Mouse (Mus musculus) heart, postnatal 0 days (tissue): ENCODE measurements at regions not wholly inside any gene's neighbourhood (a gene's known extent, or its start where the extent isn't known, plus 50 kb on each side); places are given as distances from the start of the nearest gene placed in this dataset.

ENCODE experiments used
- ATAC-seq: fragments of 200-750 bp; cut with Nextera tagmentation; 2 replicates; pipeline ENCODE4 v1.8.0; 2017; ENCODE audit warnings: low read depth, moderate number of reproducible peaks, moderate library complexity; ENCODE audit not compliant: insufficient read depth
- DNase-seq: peaks from one replicate; pipeline ENCODE4 v3.0.0-alpha.2; 2016; ENCODE audit warnings: low spot score
- H3K27ac ChIP-seq: fragments of 300-500 bp; sonication (generic); 2 replicates; pipeline ENCODE4 v1.5.1; 2014; ENCODE audit warnings: low read depth, mild to moderate bottlenecking
- H3K27me3 ChIP-seq: fragments of 300-500 bp; sonication (generic); 2 replicates; pipeline ENCODE4 v1.6.1; 2014; ENCODE audit warnings: low read length, mixed read lengths; ENCODE audit not compliant: control insufficient read depth, insufficient read depth
- H3K36me3 ChIP-seq: fragments of 300-500 bp; sonication (generic); replicated peaks from 2 replicates; pipeline ENCODE4 v1.6.1; 2014; ENCODE audit warnings: low read length, mixed read lengths; ENCODE audit not compliant: control insufficient read depth, insufficient read depth
- H3K4me1 ChIP-seq: fragments of 300-500 bp; sonication (generic); 2 replicates; pipeline ENCODE4 v1.6.1; 2014; ENCODE audit warnings: antibody characterized with exemption; ENCODE audit not compliant: control insufficient read depth, insufficient read depth
- H3K4me2 ChIP-seq: fragments of 300-500 bp; sonication (generic); 2 replicates; pipeline ENCODE4 v1.6.1; 2014; ENCODE audit warnings: low read depth, mild to moderate bottlenecking, low read length, moderate library complexity
- H3K4me3 ChIP-seq: fragments of 300-500 bp; sonication (generic); 2 replicates; pipeline ENCODE4 v1.5.1; 2014; ENCODE audit warnings: low read depth, low read length
- H3K9ac ChIP-seq: fragments of 300-500 bp; sonication (generic); replicated peaks from 2 replicates; pipeline ENCODE4 v1.6.1; 2014; ENCODE audit warnings: low read depth, low read length, mixed read lengths
- H3K9me3 ChIP-seq: fragments of 300-500 bp; sonication (generic); replicated peaks from 2 replicates; pipeline ENCODE4 v1.6.1; 2016; ENCODE audit warnings: low read length; ENCODE audit not compliant: control insufficient read depth
- CTCF ChIP-seq: IDR thresholded peaks from 2 replicates; pipeline ENCODE4 v1.5.1; 2016; ENCODE audit warnings: antibody characterized with exemption, control low read depth, low read depth
- EP300 ChIP-seq: IDR thresholded peaks from 2 replicates; pipeline ENCODE4 v1.6.1; 2016; ENCODE audit warnings: antibody characterized with exemption, low read depth
- WGBS: fragments of 180-500 bp; shearing (Covaris S2); extraction: QIAGEN DNeasy Blood & Tissue Kit; methylation state at CpG from one replicate; pipeline ENCODE4 v1.1.7; 2014; 5-methylcytosine and 5-hydroxymethylcytosine counted together

DNA sequence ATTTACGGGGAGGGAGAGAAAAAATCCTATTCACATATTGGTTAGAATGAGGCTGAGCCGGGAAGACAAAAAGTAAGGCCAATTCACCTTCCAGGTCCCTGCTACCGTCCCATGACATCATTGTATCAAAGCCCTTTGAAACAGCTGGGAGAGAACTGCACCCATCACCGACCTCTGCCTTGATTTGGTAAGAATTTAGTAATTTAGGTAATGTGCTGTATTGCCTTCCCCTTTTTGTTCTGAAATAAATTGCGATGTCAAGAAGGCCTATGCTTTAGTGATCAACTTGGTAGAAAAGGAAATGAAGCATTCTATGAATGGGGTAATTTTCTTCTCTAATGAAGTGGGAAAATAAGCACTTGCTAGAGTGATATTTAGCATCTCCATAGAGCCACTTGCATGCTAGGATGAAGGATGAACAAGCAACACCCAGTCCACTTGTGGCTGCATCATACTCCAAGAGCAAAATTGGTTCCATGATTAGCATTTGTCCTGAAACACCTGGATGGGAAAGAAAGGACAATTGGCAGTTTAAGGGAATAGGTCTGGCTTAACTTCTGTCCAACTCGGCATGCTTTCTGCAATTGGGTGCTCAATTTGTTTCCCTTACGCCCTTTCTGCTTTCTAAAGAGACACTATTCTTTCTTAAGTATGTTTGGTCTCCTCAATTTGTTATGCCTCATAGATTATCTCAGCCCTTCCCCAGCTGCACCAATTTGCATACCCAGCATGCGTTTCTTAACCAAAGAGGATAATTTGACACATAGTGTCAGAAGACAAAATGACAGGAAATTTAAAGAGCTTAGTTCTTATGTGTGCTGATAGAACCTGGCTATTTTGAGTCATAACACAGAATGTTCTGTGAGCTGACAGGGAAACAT lies 114.2 kb upstream of the Kitl start:
- no peaks in the 10 kb centered on the region for H3K27me3 ChIP-seq
- H3K4me3 ChIP-seq = no peak overlapping the region
- no peak for TF ChIP-seq CTCF
- no peaks in the 10 kb centered on the region for H3K4me1 ChIP-seq
- H3K4me2 ChIP-seq = no peak overlapping the region
- no peaks in the 10 kb centered on the region for H3K9me3 ChIP-seq
- 82% methylated on average over 8 of the region's 8 CpGs for WGBS
- no peak for DNase-seq
- H3K27ac ChIP-seq = no peak overlapping the region
- no peak overlapping the region for H3K9ac ChIP-seq
- ATAC-seq = no peak
- no peaks in the 10 kb centered on the region for H3K36me3 ChIP-seq

DNA sequence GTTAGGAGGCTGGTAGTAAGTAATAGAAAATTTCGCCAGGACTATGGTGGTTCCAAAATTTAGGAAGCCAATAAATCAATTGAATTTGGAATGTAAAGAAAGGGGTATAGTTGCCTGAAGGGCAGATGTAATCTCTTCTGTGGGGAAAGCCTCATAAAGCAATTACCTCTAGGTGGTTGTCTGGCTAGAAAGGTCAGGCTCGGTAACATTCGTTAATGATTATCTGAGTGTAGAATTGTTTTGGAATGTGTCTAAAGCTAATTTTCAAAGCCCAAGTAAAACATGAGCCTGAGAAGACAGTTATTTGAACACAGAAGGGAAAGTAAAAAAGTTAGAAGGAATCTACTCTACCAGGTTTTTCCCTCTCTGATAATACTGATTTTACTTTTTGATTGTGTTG lies 121.4 kb upstream of the Kitl start:
- H3K4me1 ChIP-seq = no peaks in the 10 kb centered on the region
- H3K36me3 ChIP-seq = no peaks in the 10 kb centered on the region
- no peak overlapping the region for H3K4me3 ChIP-seq
- H3K9ac ChIP-seq = no peak overlapping the region
- no peaks in the 10 kb centered on the region for H3K27me3 ChIP-seq
- no peaks in the 10 kb centered on the region for H3K9me3 ChIP-seq
- TF ChIP-seq CTCF = no peak
- no peak for TF ChIP-seq EP300
- ATAC-seq = no peak
- no peak overlapping the region for H3K4me2 ChIP-seq
- no peak for DNase-seq
- 71% methylated on average over 3 of the region's 3 CpGs for WGBS
- H3K27ac ChIP-seq = no peak overlapping the region

DNA sequence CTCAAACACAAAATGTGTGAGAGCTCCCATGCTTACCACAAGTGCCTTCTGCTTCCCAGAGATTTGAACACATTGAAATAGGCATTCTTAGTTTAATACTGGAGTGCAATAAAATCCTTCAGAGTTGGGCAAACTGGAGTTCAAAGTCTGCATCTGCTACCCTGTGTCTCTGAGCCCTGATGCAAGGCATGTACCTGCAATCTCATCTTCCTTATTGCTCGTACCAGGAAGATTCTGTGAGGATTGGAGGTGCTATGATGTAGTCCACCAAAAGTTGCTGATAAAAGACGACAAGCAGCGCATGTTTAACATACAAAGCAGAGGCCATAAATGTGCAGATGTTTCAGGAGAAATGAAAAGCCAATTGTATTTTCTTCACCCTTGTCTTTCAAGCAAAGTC lies 123.5 kb upstream of the Kitl start:
- TF ChIP-seq EP300 (no peak), CTCF (no peak)
- Histone ChIP-seq H3K9ac (no peak overlapping the region), H3K4me1 (no peaks in the 10 kb centered on the region), H3K4me3 (no peak overlapping the region), H3K27ac (no peak overlapping the region), H3K36me3 (no peaks in the 10 kb centered on the region), H3K4me2 (no peak overlapping the region), H3K27me3 (no peaks in the 10 kb centered on the region), H3K9me3 (no peaks in the 10 kb centered on the region)
- DNase-seq = no peak
- WGBS = 79% methylated on average over 3 of the region's 3 CpGs
- no peak for ATAC-seq

DNA sequence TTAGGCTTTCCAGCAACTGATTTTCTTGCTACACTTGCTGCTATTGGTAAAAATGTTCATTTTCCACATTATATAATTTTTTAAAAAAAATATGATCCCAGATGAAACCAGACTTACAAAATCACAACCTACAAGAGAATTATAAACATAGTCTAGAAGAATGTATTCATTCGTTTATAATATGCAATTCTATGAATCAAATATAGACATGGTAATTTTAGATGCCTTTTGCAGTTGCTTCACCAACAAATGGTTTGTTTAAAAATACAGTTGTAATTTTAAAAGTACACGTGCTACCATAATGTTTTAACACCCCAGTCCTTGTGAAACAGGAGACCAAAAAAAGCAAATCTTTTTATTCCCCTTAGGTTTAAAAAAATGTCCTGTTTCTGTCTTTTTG lies 122.4 kb upstream of the Csl start:
- H3K27me3 ChIP-seq = no peaks in the 10 kb centered on the region
- H3K9ac ChIP-seq = no peak overlapping the region
- no peaks in the 10 kb centered on the region for H3K4me1 ChIP-seq
- WGBS = 73% methylated on average over 2 of the region's 2 CpGs
- no peak for DNase-seq
- H3K27ac ChIP-seq = no peak overlapping the region
- H3K4me3 ChIP-seq = no peak overlapping the region
- H3K36me3 ChIP-seq = no peaks in the 10 kb centered on the region
- ATAC-seq = no peak
- no peak for TF ChIP-seq CTCF
- no peak for TF ChIP-seq EP300
- no peaks in the 10 kb centered on the region for H3K9me3 ChIP-seq
- no peak overlapping the region for H3K4me2 ChIP-seq

DNA sequence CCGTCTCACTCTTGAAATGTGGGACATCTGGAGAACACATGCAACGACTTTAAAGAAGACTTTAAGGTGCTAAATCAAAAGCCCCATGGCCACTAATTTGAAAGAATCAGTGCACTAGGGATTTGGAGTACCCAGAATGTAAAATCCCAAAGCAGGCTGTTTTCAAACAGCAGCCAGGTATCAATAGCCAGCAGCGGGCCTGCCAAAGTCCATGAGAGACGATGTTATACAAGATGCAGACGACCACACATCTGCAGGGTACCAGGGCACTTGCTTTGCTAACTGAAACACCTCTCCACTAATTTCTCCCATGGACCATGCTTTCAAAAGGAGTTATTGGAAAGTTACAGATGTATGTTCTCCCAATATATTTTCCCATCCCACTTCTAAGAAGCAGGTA lies 119.9 kb upstream of the Csl start:
- no peak overlapping the region for H3K4me2 ChIP-seq
- H3K36me3 ChIP-seq = no peaks in the 10 kb centered on the region
- no peaks in the 10 kb centered on the region for H3K9me3 ChIP-seq
- H3K9ac ChIP-seq = no peak overlapping the region
- H3K4me3 ChIP-seq = no peak overlapping the region
- ATAC-seq (no peak), DNase-seq (no peak)
- no peaks in the 10 kb centered on the region for H3K4me1 ChIP-seq
- TF ChIP-seq CTCF (no peak), EP300 (no peak)
- no peaks in the 10 kb centered on the region for H3K27me3 ChIP-seq
- H3K27ac ChIP-seq = no peak overlapping the region
- 84% methylated on average over 5 of the region's 5 CpGs for WGBS

DNA sequence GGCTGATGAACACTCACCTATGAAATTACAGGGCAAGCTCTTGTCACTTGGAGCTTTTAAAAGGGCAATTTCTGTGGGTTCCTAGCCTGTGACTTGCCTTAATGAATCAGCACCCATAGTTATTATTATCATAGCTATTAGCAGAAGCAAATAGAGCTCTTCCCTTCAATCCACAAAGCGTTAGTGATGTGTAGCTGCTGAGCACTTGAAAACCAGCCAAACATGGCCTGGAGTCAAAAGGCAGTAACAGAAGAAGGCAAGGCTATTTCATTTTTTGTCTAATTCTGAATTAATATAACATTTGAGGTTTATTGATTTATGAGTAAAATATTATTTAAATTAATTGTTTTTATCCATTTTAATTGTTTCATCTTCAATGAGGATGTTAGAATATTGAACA lies 105.3 kb upstream of the Csl start:
- WGBS = 41% methylated on average over 1 of the region's 1 CpGs
- no peaks in the 10 kb centered on the region for H3K36me3 ChIP-seq
- TF ChIP-seq CTCF = no peak
- no peak for TF ChIP-seq EP300
- no peak overlapping the region for H3K27ac ChIP-seq
- H3K4me3 ChIP-seq = no peak overlapping the region
- ATAC-seq (no peak), DNase-seq (no peak)
- no peak overlapping the region for H3K9ac ChIP-seq
- no peaks in the 10 kb centered on the region for H3K9me3 ChIP-seq
- no peaks in the 10 kb centered on the region for H3K4me1 ChIP-seq
- H3K27me3 ChIP-seq = no peaks in the 10 kb centered on the region
- H3K4me2 ChIP-seq = no peak overlapping the region
